ENCODE assay signal across 8 mouse cellular contexts in the genomic region with DNA sequence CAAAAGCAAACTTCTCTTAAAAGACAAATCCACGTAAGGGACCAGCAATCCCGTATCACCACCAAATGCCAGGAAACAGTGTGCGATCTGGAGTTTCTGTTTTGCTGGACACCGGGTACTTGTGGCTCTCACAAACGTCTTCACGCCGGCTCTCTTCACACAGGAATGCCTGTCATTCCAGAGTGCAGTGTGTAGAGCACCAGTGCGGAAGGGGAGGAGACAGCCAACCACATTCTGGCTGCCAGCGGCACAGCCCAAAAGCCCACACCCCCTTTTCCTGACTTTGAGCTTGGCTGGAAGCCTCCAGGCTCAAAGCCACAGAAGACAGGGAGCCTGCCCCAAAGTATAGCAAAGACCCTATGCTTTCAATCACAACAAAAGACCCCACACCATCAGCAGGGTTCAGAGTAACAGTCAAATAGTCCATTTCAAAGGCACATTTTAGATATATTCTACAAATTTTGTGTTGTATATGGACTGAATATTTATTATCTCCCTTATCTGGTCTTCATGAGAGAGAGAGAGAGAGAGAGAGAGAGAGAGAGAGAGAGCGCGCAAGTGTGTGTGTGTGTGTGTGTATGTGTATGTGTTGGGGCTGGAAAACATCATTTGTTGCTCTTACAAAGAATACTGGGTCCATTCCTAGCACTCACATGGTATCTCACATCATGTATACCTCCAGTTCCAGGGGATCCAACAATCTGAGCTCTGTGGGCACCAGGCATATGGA. TPM values are rescaled to one million over a fixed set of nuclear protein-coding genes. Genes with fewer than 3 reads are reported as not detected.
DNase-seq lines count a peak whose midpoint lies in the region; ATAC-seq and TF ChIP-seq lines count a peak whose summit lies in the region.

No protein-coding gene starts in this region.

- H3K36me3 ChIP-seq in heart, embryonic 12.5 days, result no peaks in the 10 kb centered on the region
- 0 out of 2 replicates have a peak, but pooled peaks cover 3% of the 10 kb centered on the region for H3K36me3 ChIP-seq in kidney, embryonic 15.5 days

- DNase-seq in 3134 (ENCODE audit: extremely low read depth, insufficient read length, low spot score) (peak; percentile 75), adipocyte (ENCODE audit: low spot score) (peak; percentile 76)
- DNase-seq in lung, postnatal 10 days, result peak; percentile 93
- peak; percentile 63 for DNase-seq in retina, embryonic 14.5 days (ENCODE audit: low spot score)
- no peak for DNase-seq in left cerebral cortex, adult 18-20 months (ENCODE audit: low spot score in 2 of 2)

- peak overlapping the region; percentile 85 for H3K27ac ChIP-seq in embryonic fibroblast, embryonic 13.5 days (ENCODE audit: insufficient read depth, low read length)
- H3K27ac ChIP-seq in heart, embryonic 12.5 days (ENCODE audit: poor library complexity, severe bottlenecking), result peak overlapping the region; percentile 79
- H3K27ac ChIP-seq in kidney, embryonic 15.5 days, result peak overlapping the region; percentile 66

- TF ChIP-seq CTCF in embryonic fibroblast, embryonic 13.5 days (IDR thresholded peaks at IDR 0.05; ENCODE audit: borderline replicate concordance, insufficient read depth, low read length), result no peak

- no peaks in the 10 kb centered on the region for H3K27me3 ChIP-seq in heart, embryonic 12.5 days (replicated peaks)
- no peaks in the 10 kb centered on the region for H3K27me3 ChIP-seq in kidney, embryonic 15.5 days

- 11% methylated on average over 11 of the region's 11 CpGs for WGBS in heart, embryonic 12.5 days
- WGBS in kidney, embryonic 15.5 days, result 36% methylated on average over 11 of the region's 11 CpGs

- H3K4me2 ChIP-seq in heart, embryonic 12.5 days, result peak overlapping the region; percentile 80
- H3K4me2 ChIP-seq in kidney, embryonic 15.5 days, result peak overlapping the region; percentile 54

- TF ChIP-seq POLR2A in embryonic fibroblast, embryonic 13.5 days (IDR thresholded peaks at IDR 0.05; ENCODE audit: low read depth, low read length), result peak; percentile 95

- peak overlapping the region; percentile 60 for H3K9ac ChIP-seq in heart, embryonic 12.5 days
- no peak overlapping the region for H3K9ac ChIP-seq in kidney, embryonic 15.5 days

- H3K9me3 ChIP-seq in heart, embryonic 12.5 days (replicated peaks), result no peaks in the 10 kb centered on the region
- H3K9me3 ChIP-seq in kidney, embryonic 15.5 days (replicated peaks), result no peaks in the 10 kb centered on the region

- peak overlapping the region; percentile 86 for H3K4me3 ChIP-seq in embryonic fibroblast, embryonic 13.5 days (ENCODE audit: insufficient read depth, low read length)
- H3K4me3 ChIP-seq in heart, embryonic 12.5 days, result peak overlapping the region; percentile 50
- H3K4me3 ChIP-seq in kidney, embryonic 15.5 days (replicated peaks), result peak overlapping the region; percentile 30

- ATAC-seq in heart, embryonic 12.5 days (ENCODE audit: insufficient number of reproducible peaks, low FRiP score), result peak; percentile 82
- peak; percentile 84 for ATAC-seq in kidney, embryonic 15.5 days (replicated peaks; ENCODE audit: low FRiP score)

- H3K4me1 ChIP-seq in embryonic fibroblast, embryonic 13.5 days (ENCODE audit: control insufficient read depth, insufficient read depth, low read length), result peaks cover 8% of the 10 kb centered on the region
- peaks cover 29% of the 10 kb centered on the region for H3K4me1 ChIP-seq in heart, embryonic 12.5 days (replicated peaks)
- peaks cover 19% of the 10 kb centered on the region for H3K4me1 ChIP-seq in kidney, embryonic 15.5 days

RNA-seq across cellular contexts. Expression of a gene that starts 24.1 kb away (rescaled TPM):
- polyA plus RNA-seq in embryonic fibroblast, embryonic 13.5 days (2011; ENCODE audit: insufficient read length, low read depth, missing spikeins), result 28.5 and 33.5 TPM in 2 replicates
- 19.5 and 22.9 TPM in 2 replicates for polyA plus RNA-seq in heart, embryonic 12.5 days (2016; fragmentation: Nextera tagmentation; extraction: Ambion mirVana)
- polyA plus RNA-seq in kidney, embryonic 15.5 days (2015; fragmentation: Nextera tagmentation; extraction: Ambion mirVana), result 25.6 and 27.3 TPM in 2 replicates
- total RNA-seq in left cerebral cortex, adult 18-20 months (2021), result 10 to 100 TPM; 10.3 to 11.8 TPM

RNA-seq across cellular contexts. Expression of a gene that starts 44.8 kb away (rescaled TPM):
- polyA plus RNA-seq in embryonic fibroblast, embryonic 13.5 days (2011; ENCODE audit: insufficient read length, low read depth, missing spikeins), result 33.6 and 34.4 TPM in 2 replicates
- polyA plus RNA-seq in heart, embryonic 12.5 days (2016; fragmentation: Nextera tagmentation; extraction: Ambion mirVana), result 39.2 and 47.1 TPM in 2 replicates
- 88.9 and 92.7 TPM in 2 replicates for polyA plus RNA-seq in kidney, embryonic 15.5 days (2015; fragmentation: Nextera tagmentation; extraction: Ambion mirVana)
- 10 to 100 TPM; 11.6 to 13.2 TPM for total RNA-seq in left cerebral cortex, adult 18-20 months (2021)

Comparison
In these comparisons a context has a peak if more than half of its experiments do, and no peak if none do; other contexts are left out.
1. DNase-seq: peak in 3134 (single experiment), adipocyte (single experiment), lung, postnatal 10 days (single experiment) and retina, embryonic 14.5 days (single experiment); none in left cerebral cortex, adult 18-20 months (0 of 2).
2. H3K4me3 ChIP-seq: peak in every context shown above with its lines; median percentile 86 in embryonic fibroblast, embryonic 13.5 days; 50 in heart, embryonic 12.5 days; 30 in kidney, embryonic 15.5 days.
3. Peak in every context shown above with its lines, with median percentiles within 50 percentile points of each other: H3K27ac ChIP-seq.